Mouse (Mus musculus): ENCODE measurements at regions not wholly inside any gene's neighbourhood (a gene's known extent, or its start where the extent isn't known, plus 50 kb on each side); places are given as distances from the start of the nearest gene placed in this dataset.

DNA sequence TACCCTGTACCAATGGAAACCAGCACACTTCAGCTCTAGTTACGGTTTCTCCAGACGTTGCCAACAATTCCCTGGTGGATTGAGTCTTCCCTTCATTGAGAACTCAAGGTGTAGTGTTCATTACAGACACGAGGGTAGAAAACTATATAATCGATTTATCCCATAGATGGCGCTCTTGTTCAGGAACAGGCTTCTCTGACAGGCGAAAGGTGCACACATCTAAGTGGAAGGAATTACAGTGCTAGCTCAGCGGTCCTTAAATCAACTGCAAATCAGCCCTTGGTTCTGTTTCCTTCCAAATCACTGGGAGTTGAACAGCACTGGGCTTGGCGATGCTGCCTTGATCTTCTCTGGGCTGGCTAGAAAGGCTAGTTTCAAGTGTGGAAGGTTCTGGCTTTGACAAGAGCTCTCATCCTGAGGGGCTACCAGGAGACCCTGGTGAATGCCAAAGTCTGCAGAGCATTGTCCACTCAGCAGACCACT is 161.1 kb downstream of the March11 start:
- Histone ChIP-seq H3K4me1 (ENCODE audit: control insufficient read depth, insufficient read depth, low read length) (no peaks in the 10 kb centered on the region), H3K4me3 (replicated peaks; ENCODE audit: extremely low read depth, low read depth, low read length) (no peak overlapping the region)
- TF ChIP-seq POLR2A (IDR thresholded peaks at IDR 0.05; ENCODE audit: borderline replicate concordance, extremely low read depth, low read depth, low read length): no peak
- TF ChIP-seq CTCF (IDR thresholded peaks at IDR 0.05; ENCODE audit: insufficient read depth, low read length): peak; percentile 33; the same call in 1 of the 2 replicates
- peak; percentile 5 for DNase-seq
- 5% methylated on average over 8 of the region's 8 CpGs for WGBS

DNA sequence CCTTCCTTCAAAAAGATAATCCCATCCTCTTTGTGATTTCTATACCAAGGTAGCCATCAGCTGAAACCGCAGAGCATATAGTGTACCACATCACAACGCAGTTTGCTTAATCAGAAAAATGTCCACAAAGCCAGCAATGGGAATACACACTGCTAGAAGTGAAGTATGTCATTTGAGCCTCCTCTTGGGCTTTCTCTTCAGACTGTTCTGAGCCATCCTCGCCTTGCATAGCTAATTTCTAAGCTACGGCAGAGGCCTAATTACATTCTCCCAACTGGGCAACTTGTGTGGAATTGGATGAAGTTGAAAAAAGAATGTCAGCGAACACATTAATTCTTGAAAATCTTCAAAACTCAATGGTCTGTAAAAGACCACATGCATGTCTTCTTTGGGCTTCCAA is 178.5 kb downstream of the March11 start:
- no peaks in the 10 kb centered on the region for H3K4me1 ChIP-seq (ENCODE audit: control insufficient read depth, insufficient read depth, low read length)
- no peak overlapping the region for H3K4me3 ChIP-seq (replicated peaks; ENCODE audit: extremely low read depth, low read depth, low read length)
- DNase-seq: no peak
- TF ChIP-seq POLR2A (IDR thresholded peaks at IDR 0.05; ENCODE audit: borderline replicate concordance, extremely low read depth, low read depth, low read length): no peak
- 88% methylated on average over 5 of the region's 5 CpGs for WGBS

Data from lung, adult 2 months (tissue).